Mouse (Mus musculus) liver, embryonic 13.5 days (tissue): Measurements from ENCODE around the gene Zfp384. TPM values are rescaled to one million over a fixed set of nuclear protein-coding genes. Genes with fewer than 3 reads are reported as not detected.
A peak's percentile ranks its signal among the peaks of the same experiment; 100 is the strongest.
"Not testable (repeated sequence)": the region's sequence is repeated elsewhere in the genome, so short reads cannot be mapped to it uniquely, and the experiment has no call there.

Experiments used
- ATAC-seq: fragments of 200-750 bp; cut with Nextera tagmentation; 2 replicates; pipeline ENCODE4 v1.8.0; 2017; ENCODE audit warnings: low read depth, mild to moderate bottlenecking, moderate number of reproducible peaks, moderate library complexity
- DNase-seq: peaks from one replicate; pipeline ENCODE4 v3.0.0; 2022
- H3K27ac ChIP-seq: fragments of 300-500 bp; sonication (generic); 2 replicates; pipeline ENCODE4 v1.5.1; 2015; ENCODE audit warnings: moderate library complexity, mild to moderate bottlenecking, inconsistent platforms
- H3K27me3 ChIP-seq: fragments of 300-500 bp; sonication (generic); 2 replicates; pipeline ENCODE4 v1.6.1; 2015; ENCODE audit warnings: mild to moderate bottlenecking, inconsistent platforms
- H3K36me3 ChIP-seq: fragments of 300-500 bp; sonication (generic); 2 replicates; pipeline ENCODE4 v1.6.1; 2015; ENCODE audit warnings: mild to moderate bottlenecking, inconsistent platforms
- H3K4me1 ChIP-seq: fragments of 300-500 bp; sonication (generic); replicated peaks from 2 replicates; pipeline ENCODE4 v1.6.1; 2015; ENCODE audit warnings: inconsistent platforms
- H3K4me2 ChIP-seq: fragments of 300-500 bp; sonication (generic); 2 replicates; pipeline ENCODE4 v1.6.1; 2015; ENCODE audit warnings: inconsistent platforms, mild to moderate bottlenecking, moderate library complexity
- H3K4me3 ChIP-seq: fragments of 300-500 bp; sonication (generic); replicated peaks from 2 replicates; pipeline ENCODE4 v1.5.1; 2015; ENCODE audit warnings: mild to moderate bottlenecking, inconsistent platforms
- H3K9ac ChIP-seq: fragments of 300-500 bp; sonication (generic); 2 replicates; pipeline ENCODE4 v1.6.1; 2015; ENCODE audit warnings: mild to moderate bottlenecking, inconsistent platforms
- H3K9me3 ChIP-seq: fragments of 300-500 bp; sonication (generic); replicated peaks from 2 replicates; pipeline ENCODE4 v1.6.1; 2016; ENCODE audit warnings: inconsistent platforms
- WGBS: fragments of 180-500 bp; shearing (Covaris S2); methylation state at CpG from one replicate; pipeline ENCODE4 v1.1.7; 2015; ENCODE audit not compliant: insufficient replicate concordance; 5-methylcytosine and 5-hydroxymethylcytosine counted together
- polyA plus RNA-seq: library from polyadenylated mRNA; unstranded; fragments of >200 nt; fragmentation: Nextera tagmentation; extraction: Ambion mirVana; gene quantifications from 2 replicates; pipeline ENCODE4 v1.2.1, GENCODE M21; 2015

Zfp384 gene
- polyA plus RNA-seq, 1 experiment from 2014 or later = 3.6 TPM

DNA sequence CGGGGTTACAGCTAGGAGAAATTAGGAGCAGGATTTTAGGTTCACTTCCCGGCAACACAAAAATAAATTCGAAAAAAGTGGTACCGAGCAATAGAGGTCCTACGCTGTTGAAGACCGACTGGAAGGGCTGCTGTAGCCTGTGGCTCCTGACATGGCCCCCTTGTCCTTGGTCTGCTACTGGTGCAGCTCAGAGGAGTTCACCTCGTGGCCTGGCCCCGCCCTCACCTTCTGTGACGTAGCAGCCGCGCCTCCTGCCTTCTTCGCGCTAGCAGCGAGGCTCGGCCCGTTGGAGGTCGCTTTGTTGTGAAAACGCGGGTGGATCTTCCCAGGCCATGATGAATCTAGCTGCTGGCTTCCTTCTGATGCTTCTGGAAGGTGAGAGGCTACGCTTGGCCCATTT is 40.7 kb downstream of the Zfp384 start, which contains the start of gene Acrbp:
Gene Acrbp (plus strand): TSS at position 12 of the 400 bp plus-strand sequence.
- no peak for ATAC-seq
- Histone ChIP-seq H3K36me3 (peaks cover 72% of the 10 kb centered on the region), H3K9ac (0 out of 2 replicates have a peak within 1 kb of the TSS, but pooled peaks have one; percentile 13), H3K27ac (no peak within 1 kb of the TSS), H3K4me3 (no peak within 1 kb of the TSS), H3K4me1 (peaks cover 11% of the 10 kb centered on the region), H3K27me3 (no peaks in the 10 kb centered on the region), H3K4me2 (peak within 1 kb of the TSS; percentile 17), H3K9me3 (no peaks in the 10 kb centered on the region)
- no peak for DNase-seq
- WGBS = 42% methylated on average over 20 of the region's 20 CpGs

DNA sequence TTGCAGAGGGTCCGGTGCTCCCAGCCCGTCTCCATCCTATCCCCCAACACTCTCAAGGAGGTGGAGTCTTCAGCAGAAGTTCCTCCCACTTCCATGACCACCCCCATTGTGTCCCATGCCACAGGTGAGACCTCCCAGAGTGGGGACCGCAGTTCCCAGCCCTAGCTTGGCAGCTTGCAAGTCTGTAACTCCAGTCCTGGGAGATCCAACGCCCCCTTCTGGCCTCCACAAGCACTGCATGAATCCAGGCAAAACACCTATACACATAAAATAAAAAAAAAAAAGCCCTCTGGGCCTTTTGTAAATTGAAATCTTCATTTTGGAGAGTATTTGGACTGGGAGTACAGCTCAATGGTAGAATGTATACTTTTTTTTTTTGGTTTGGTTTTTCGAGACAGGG is 42.3 kb downstream of the Zfp384 start:
- ATAC-seq = no peak
- Histone ChIP-seq H3K9me3 (no peaks in the 10 kb centered on the region), H3K4me1 (peaks cover 11% of the 10 kb centered on the region), H3K36me3 (peaks cover 60% of the 10 kb centered on the region), H3K27me3 (no peaks in the 10 kb centered on the region), H3K27ac (no peak overlapping the region), H3K4me3 (no peak overlapping the region), H3K9ac (no peak overlapping the region), H3K4me2 (no peak overlapping the region)
- no peak for DNase-seq
- WGBS = 61% methylated on average over 5 of the region's 5 CpGs

DNA sequence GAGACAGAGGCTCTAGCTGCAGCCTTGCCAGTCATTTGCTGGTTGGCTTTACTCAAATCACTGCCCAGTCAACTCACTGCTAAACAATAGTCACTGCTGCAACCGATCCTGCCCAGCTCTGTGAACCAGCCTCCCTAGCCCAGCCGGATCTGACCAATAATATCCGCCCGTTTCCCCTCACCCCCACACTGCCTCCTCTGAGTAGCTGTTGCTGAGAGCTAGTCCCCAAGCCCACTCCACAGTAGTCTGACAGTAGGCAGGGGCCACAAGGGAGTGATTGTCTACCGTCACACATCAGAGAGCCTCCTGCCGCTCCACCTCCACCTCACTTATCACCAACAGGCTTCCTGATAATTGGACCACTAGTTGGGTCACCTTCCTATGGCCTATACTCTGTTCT is 52.5 kb downstream of the Zfp384 start:
- DNase-seq (no peak), ATAC-seq (no peak)
- peaks cover 54% of the 10 kb centered on the region for H3K4me1 ChIP-seq
- 28% methylated on average over 6 of the region's 6 CpGs for WGBS
- H3K9ac ChIP-seq = no peak overlapping the region
- no peaks in the 10 kb centered on the region for H3K36me3 ChIP-seq
- H3K27ac ChIP-seq = no peak overlapping the region
- no peaks in the 10 kb centered on the region for H3K9me3 ChIP-seq
- no peak overlapping the region for H3K4me2 ChIP-seq
- H3K27me3 ChIP-seq = peaks cover 3% of the 10 kb centered on the region; the same call in 1 of the 2 replicates
- no peak overlapping the region for H3K4me3 ChIP-seq

- 53% methylated on average over 5 of the region's 5 CpGs for WGBS
- Histone ChIP-seq H3K4me3 (no peak overlapping the region), H3K4me1 (peaks cover 60% of the 10 kb centered on the region), H3K9ac (peak overlapping the region; percentile 4; the same call in 1 of the 2 replicates), H3K9me3 (no peaks in the 10 kb centered on the region), H3K36me3 (no peaks in the 10 kb centered on the region), H3K4me2 (peak overlapping the region; percentile 4; the same call in 1 of the 2 replicates), H3K27me3 (peaks cover 3% of the 10 kb centered on the region; the same call in 1 of the 2 replicates), H3K27ac (no peak overlapping the region; the same call in 1 of the 2 replicates)
- ATAC-seq = peak; percentile 76
- peak; percentile 28 for DNase-seq
Measured at GRCm38 (mm10) chr6:125062511-125062910, 53.6 kb downstream of the Zfp384 start.

GRCm38 (mm10) chr6:125063906-125064305 is 55.0 kb downstream of the Zfp384 start:
- Histone ChIP-seq H3K4me2 (no peak overlapping the region), H3K4me1 (peaks cover 57% of the 10 kb centered on the region), H3K36me3 (no peaks in the 10 kb centered on the region), H3K9ac (no peak overlapping the region), H3K27me3 (no peaks in the 10 kb centered on the region; the same call in 1 of the 2 replicates), H3K4me3 (no peak overlapping the region), H3K27ac (peak overlapping the region; percentile 2; the same call in 1 of the 2 replicates), H3K9me3 (no peaks in the 10 kb centered on the region)
- DNase-seq (no peak), ATAC-seq (no peak)
- 60% methylated on average over 6 of the region's 6 CpGs for WGBS

DNA sequence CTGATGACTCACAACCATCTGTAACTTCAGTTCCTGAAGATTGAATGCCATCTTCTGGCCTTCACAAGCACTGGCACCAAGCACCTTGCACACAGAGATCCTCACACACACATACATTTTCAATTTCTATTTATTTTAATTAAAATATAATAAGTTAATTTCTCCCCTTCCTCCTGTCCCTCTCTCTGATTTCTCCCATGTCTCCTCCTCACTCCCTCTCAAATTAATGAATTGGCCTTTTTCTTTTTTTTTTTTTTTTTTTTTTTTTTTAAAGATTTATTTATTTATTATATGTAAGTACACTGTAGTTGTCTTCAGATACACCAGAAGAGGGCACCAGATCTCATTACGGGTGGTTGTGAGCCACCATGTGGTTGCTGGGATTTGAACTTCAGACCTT is 56.3 kb downstream of the Zfp384 start:
- H3K4me2 ChIP-seq, H3K27ac ChIP-seq, H3K9me3 ChIP-seq, H3K4me3 ChIP-seq, DNase-seq, ATAC-seq, H3K9ac ChIP-seq, H3K27me3 ChIP-seq, H3K36me3 ChIP-seq: not testable (repeated sequence)
- no CpG with 5 or more reads among the region's 1 CpGs for WGBS
- peaks cover 59% of the 10 kb centered on the region for H3K4me1 ChIP-seq

GRCm38 (mm10) chr6:125067571-125067995 is 58.6 kb downstream of the Zfp384 start, which contains the start of gene Lpar5:
Gene Lpar5 (plus strand): TSS chr6:125067920.
- Histone ChIP-seq H3K27ac (peak within 1 kb of the TSS; percentile 39; the same call in 1 of the 2 replicates), H3K4me3 (no peak within 1 kb of the TSS), H3K4me2 (peak within 1 kb of the TSS; percentile 39), H3K4me1 (peaks cover 63% of the 10 kb centered on the region), H3K36me3 (no peaks in the 10 kb centered on the region), H3K27me3 (no peaks in the 10 kb centered on the region), H3K9me3 (no peaks in the 10 kb centered on the region), H3K9ac (peak within 1 kb of the TSS; percentile 41; the same call in 1 of the 2 replicates)
- DNase-seq = no peak
- 48% methylated on average over 8 of the region's 8 CpGs for WGBS
- ATAC-seq = no peak

DNA sequence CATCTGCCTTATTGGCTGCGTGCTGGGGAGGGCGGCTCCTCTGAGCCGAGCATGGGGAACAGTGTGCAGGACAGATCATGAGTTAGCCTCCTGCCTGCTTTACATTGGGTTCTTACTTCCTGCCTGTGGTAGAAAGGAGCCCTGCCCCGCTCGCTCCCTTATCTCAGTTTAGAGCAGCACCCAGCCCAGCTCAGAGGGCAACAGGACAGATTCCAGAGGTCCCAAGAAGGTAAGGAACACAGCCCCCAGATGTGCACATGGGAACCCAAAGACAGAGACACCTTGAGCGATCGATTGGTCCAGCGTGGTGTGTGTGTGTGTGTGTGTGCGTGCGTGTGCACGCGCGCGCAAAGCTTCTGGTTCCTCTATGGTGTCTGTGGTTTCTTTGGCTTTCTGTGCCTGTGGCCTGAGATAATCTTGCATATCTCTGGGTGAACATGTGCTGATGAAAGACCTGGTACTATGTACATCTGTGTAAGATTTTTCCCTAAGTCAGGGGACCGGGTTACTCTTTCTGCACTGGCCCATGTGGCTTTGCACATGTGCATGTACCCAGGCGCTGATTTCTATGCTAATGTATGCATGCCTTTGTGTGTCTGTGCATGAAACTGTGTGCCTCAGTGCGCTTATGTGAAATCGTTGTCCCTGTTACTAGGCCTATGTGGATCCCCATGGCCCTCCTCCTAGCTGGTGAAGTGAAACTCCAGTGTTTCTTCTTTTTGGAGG is 62.4 kb downstream of the Zfp384 start:
- WGBS = 15% methylated on average over 18 of the region's 18 CpGs

GRCm38 (mm10) chr6:125071896-125072279 is 62.9 kb downstream of the Zfp384 start:
- DNase-seq (no peak), ATAC-seq (no peak)
- 20% methylated on average over 2 of the region's 2 CpGs for WGBS
- Histone ChIP-seq H3K9me3 (no peaks in the 10 kb centered on the region), H3K4me3 (peak overlapping the region; percentile 43), H3K27ac (peak overlapping the region; percentile 85), H3K9ac (peak overlapping the region; percentile 57), H3K27me3 (no peaks in the 10 kb centered on the region), H3K4me2 (peak overlapping the region; percentile 61), H3K4me1 (peaks cover 49% of the 10 kb centered on the region), H3K36me3 (no peaks in the 10 kb centered on the region)

More for the DNA sequence above, 62.4 kb downstream of the Zfp384 start:
- Histone ChIP-seq H3K9me3 (no peaks in the 10 kb centered on the region), H3K36me3 (no peaks in the 10 kb centered on the region), H3K27ac (peak overlapping the region; percentile 85), H3K4me2 (peak overlapping the region; percentile 61), H3K4me1 (peaks cover 50% of the 10 kb centered on the region), H3K4me3 (peak overlapping the region; percentile 43), H3K9ac (peak overlapping the region; percentile 57), H3K27me3 (no peaks in the 10 kb centered on the region)
- ATAC-seq = peak; percentile 98
- DNase-seq = peak; percentile 71

DNA sequence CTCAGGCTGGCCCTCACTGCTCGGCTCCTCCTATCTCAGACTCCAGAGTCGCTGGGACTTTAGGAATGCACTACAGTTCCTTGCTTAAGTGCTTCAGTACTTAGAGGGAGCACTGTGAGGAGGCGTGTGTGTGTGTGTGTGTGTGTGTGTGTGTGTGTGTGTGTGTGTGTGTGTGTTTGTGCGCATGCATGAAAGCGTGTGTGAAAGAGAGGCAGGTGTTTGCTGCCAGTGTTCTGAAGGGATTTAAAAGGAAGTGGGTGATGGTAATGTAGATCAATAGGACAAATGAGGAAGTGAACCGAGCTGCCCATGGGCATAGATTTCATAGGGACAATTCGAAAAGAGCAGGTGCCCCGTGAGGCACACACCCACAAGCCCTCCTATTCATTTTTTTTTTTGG is 64.9 kb downstream of the Zfp384 start:
- no peak overlapping the region for H3K9ac ChIP-seq
- no peaks in the 10 kb centered on the region for H3K36me3 ChIP-seq
- no peaks in the 10 kb centered on the region for H3K27me3 ChIP-seq
- ATAC-seq (no peak), DNase-seq (no peak)
- no peak overlapping the region for H3K4me3 ChIP-seq
- no peak overlapping the region for H3K27ac ChIP-seq
- no peaks in the 10 kb centered on the region for H3K9me3 ChIP-seq
- 50% methylated on average over 8 of the region's 8 CpGs for WGBS
- no peak overlapping the region for H3K4me2 ChIP-seq
- H3K4me1 ChIP-seq = peaks cover 33% of the 10 kb centered on the region

- peak overlapping the region; percentile 79 for H3K4me2 ChIP-seq
- ATAC-seq (no peak), DNase-seq (no peak)
- no peaks in the 10 kb centered on the region for H3K36me3 ChIP-seq
- no peak overlapping the region; the same call in 1 of the 2 replicates for H3K27ac ChIP-seq
- peak overlapping the region; percentile 55 for H3K4me3 ChIP-seq
- 38% methylated on average over 25 of the region's 25 CpGs for WGBS
- H3K27me3 ChIP-seq = 0 out of 2 replicates have a peak, but pooled peaks cover 4% of the 10 kb centered on the region
- H3K9ac ChIP-seq = peak overlapping the region; percentile 66
- peaks cover 25% of the 10 kb centered on the region for H3K4me1 ChIP-seq
- H3K9me3 ChIP-seq = no peaks in the 10 kb centered on the region
Measured at GRCm38 (mm10) chr6:125081394-125081793, 72.4 kb downstream of the Zfp384 start.
